Mouse (Mus musculus) lung, embryonic 14.5 days (tissue): ENCODE measurements around the gene Gm1604a. TPM values are rescaled to one million over a fixed set of nuclear protein-coding genes. Genes with fewer than 3 reads are reported as not detected.
"Not testable (repeated sequence)": the region's sequence is repeated elsewhere in the genome, so short reads cannot be mapped to it uniquely, and the experiment has no call there.

Source experiments
- ATAC-seq: fragments of 200-750 bp; cut with Nextera tagmentation; 2 replicates; pipeline ENCODE4 v1.8.0; 2017; ENCODE audit warnings: mild to moderate bottlenecking, moderate TSS enrichment, moderate library complexity; ENCODE audit not compliant: insufficient read depth
- DNase-seq: peaks from one replicate; pipeline ENCODE4 v3.0.0-alpha.2; 2015
- H3K27ac ChIP-seq: fragments of 300-500 bp; sonication (generic); 2 replicates; pipeline ENCODE4 v1.5.1; 2014; ENCODE audit warnings: low read depth, mild to moderate bottlenecking, moderate library complexity
- H3K27me3 ChIP-seq: fragments of 300-500 bp; sonication (generic); 2 replicates; pipeline ENCODE4 v1.6.1; 2014; ENCODE audit warnings: low read length, control low read depth; ENCODE audit not compliant: insufficient read depth
- H3K36me3 ChIP-seq: fragments of 300-500 bp; sonication (generic); 2 replicates; pipeline ENCODE4 v1.6.1; 2014; ENCODE audit warnings: control low read depth; ENCODE audit not compliant: insufficient read depth
- H3K4me1 ChIP-seq: fragments of 300-500 bp; sonication (generic); 2 replicates; pipeline ENCODE4 v1.6.1; 2014; ENCODE audit warnings: antibody characterized with exemption, control low read depth; ENCODE audit not compliant: insufficient read depth
- H3K4me2 ChIP-seq: fragments of 300-500 bp; sonication (generic); 2 replicates; pipeline ENCODE4 v1.6.1; 2014; ENCODE audit warnings: mild to moderate bottlenecking
- H3K4me3 ChIP-seq: fragments of 300-500 bp; sonication (generic); 2 replicates; pipeline ENCODE4 v1.5.1; 2014; ENCODE audit warnings: low read depth, low read length
- H3K9ac ChIP-seq: fragments of 300-500 bp; sonication (generic); 2 replicates; pipeline ENCODE4 v1.6.1; 2014
- H3K9me3 ChIP-seq: fragments of 300-500 bp; sonication (generic); 2 replicates; pipeline ENCODE4 v1.6.1; 2016; ENCODE audit warnings: low read depth, low read length, control low read depth
- WGBS: fragments of 180-500 bp; shearing (Covaris S2); extraction: QIAGEN DNeasy Blood & Tissue Kit; methylation state at CpG from one replicate; pipeline ENCODE4 v1.1.7; 2014; 5-methylcytosine and 5-hydroxymethylcytosine counted together
- polyA plus RNA-seq: library from polyadenylated mRNA; unstranded; fragments of >200 nt; fragmentation: Nextera tagmentation; extraction: Ambion mirVana; gene quantifications from 2 replicates; pipeline ENCODE4 v1.2.1, GENCODE M21; 2014

The Gm1604a gene
- polyA plus RNA-seq, 1 experiment from 2014 or later = not detected

DNA sequence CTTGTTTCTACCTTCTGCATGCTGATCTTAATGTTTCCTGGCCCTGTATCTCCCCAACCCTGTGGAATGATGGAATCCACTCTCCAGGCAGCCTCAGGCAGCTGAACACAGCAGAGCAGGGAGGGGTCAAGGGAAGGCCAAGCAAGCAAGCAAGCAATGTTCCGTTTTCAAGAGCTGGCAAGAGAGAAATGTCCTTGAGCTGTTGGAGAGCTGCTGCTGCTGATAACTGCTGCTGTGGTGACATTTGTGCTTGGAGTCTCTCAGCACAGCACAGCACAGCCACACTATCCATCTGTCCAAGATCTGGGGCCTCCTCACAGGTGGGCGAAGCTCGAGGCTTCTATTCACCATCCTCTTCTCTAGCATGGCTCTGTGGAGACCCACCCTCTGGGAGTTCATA, 22.0 kb upstream of the Gm1604a start:
- H3K4me3 ChIP-seq, H3K36me3 ChIP-seq, H3K9me3 ChIP-seq, H3K27me3 ChIP-seq, H3K4me2 ChIP-seq, DNase-seq, H3K27ac ChIP-seq, H3K9ac ChIP-seq, H3K4me1 ChIP-seq: not testable (repeated sequence)
- ATAC-seq = peak; percentile 52; the same call in 1 of the 2 replicates
- WGBS = no CpG with 5 or more reads among the region's 3 CpGs

DNA sequence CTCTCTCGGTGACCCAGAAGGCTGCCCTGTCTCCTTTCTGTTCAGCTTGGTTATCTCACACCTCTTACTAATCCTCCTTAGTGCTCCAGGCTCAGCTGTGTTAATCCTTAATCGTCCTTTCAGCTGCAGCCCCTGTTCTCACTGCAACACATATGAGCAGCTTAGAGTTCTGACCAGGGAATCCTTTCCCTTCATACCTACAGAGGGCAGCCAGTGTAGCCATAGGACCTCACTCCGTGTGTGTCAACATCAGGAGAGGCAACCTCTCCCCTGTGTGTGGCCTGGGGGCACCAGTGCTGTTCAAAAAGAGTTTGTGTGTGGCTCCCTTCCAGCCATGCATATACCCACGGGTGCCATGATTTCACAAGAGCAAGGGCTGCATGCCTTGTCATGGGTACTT, 19.7 kb upstream of the Gm1604a start:
- H3K4me2 ChIP-seq, H3K4me3 ChIP-seq, H3K27ac ChIP-seq, H3K27me3 ChIP-seq, H3K36me3 ChIP-seq, H3K9ac ChIP-seq, H3K4me1 ChIP-seq, H3K9me3 ChIP-seq, ATAC-seq, DNase-seq: not testable (repeated sequence)
- WGBS = 31% methylated on average over 2 of the region's 4 CpGs

DNA sequence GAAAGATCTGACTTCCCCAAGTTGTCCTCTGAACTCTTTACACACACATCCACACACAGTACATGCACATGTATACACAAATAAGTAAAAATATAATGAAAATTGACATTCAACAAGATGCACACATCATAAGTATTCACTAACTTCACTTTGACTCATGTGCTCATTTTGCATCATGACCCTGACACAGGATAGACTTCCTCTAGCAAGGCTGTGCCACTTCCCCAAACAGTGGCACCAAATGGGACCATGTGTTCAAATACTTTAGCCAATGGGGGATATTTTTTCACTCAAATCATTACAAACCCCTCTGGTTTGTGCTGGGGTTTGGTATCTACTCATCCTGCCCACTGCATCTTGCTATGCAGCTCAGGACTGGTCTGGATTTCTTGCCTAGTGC, 16.5 kb upstream of the Gm1604a start:
- H3K9ac ChIP-seq, H3K27me3 ChIP-seq, DNase-seq, H3K36me3 ChIP-seq, H3K4me3 ChIP-seq, H3K4me2 ChIP-seq, H3K9me3 ChIP-seq, H3K27ac ChIP-seq, ATAC-seq, H3K4me1 ChIP-seq: not testable (repeated sequence)

DNA sequence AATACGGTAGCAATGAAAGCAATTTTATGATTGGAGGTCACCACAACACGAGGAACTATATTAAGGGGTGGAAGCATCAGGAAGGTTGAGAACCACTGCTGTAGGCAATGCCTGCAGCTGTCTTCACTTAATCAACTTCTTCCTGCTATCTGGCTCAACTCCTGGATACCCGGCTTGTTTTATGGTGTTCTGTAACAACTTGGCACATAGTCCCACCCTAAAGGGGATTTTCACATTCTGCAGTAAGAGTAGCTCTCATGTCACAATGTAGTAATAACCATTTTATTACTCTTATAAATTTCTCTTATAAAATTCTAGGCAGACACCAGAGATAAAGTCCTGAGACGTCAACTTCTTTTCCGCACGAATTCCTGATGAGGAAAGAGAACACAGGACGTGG, 15.9 kb upstream of the Gm1604a start:
- ATAC-seq, H3K27me3 ChIP-seq, H3K4me2 ChIP-seq, H3K4me3 ChIP-seq, DNase-seq, H3K36me3 ChIP-seq, H3K27ac ChIP-seq, H3K9ac ChIP-seq, H3K4me1 ChIP-seq, H3K9me3 ChIP-seq: not testable (repeated sequence)
- no CpG with 5 or more reads among the region's 7 CpGs for WGBS

DNA sequence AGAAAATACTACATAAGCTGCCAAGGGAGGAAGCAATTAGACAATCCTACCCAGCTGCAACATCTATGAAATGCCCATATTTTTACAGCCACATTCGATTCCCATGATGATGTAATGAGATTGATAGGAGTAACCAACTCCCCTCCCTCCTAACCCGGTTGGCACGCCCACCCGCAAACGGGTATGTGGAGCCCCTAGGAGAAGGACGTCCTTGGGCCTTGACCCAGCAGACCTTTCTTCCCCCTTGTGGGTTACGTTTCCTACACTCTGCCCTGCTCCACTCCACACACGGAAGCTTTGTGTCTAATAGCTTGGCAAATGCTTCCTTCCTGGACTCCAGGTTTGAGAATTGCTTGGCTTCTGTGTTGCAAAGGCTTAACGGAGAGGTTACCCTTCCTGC, 15.5 kb upstream of the Gm1604a start:
- WGBS = 56% methylated on average over 4 of the region's 9 CpGs
- not testable (repeated sequence) for ATAC-seq, H3K9me3 ChIP-seq, H3K4me1 ChIP-seq, H3K27me3 ChIP-seq, H3K9ac ChIP-seq, H3K4me2 ChIP-seq, H3K27ac ChIP-seq, H3K36me3 ChIP-seq, H3K4me3 ChIP-seq
- peak; percentile 3 for DNase-seq

DNA sequence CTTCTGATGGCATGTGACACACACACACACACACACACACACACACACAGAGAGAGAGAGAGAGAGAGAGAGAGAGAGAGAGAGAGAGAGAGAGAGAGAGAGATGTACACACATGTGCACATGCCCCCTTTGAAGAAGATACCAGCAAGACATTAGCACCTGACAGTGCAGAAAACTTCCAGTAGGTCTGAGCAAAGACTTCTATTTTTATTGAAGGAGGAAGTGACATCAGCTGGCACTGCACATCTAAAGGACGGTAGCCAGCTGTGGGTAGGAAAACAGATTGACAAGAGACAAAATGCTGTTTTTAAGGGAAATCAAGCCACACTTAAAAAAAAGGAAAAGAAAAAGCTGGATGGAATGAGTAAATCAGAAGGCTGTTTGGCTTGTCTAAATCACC, 11.2 kb upstream of the Gm1604a start:
- no CpG with 5 or more reads among the region's 1 CpGs for WGBS
- DNase-seq, H3K4me2 ChIP-seq, H3K36me3 ChIP-seq, H3K4me1 ChIP-seq, H3K9me3 ChIP-seq, ATAC-seq, H3K27me3 ChIP-seq, H3K4me3 ChIP-seq, H3K27ac ChIP-seq, H3K9ac ChIP-seq: not testable (repeated sequence)

DNA sequence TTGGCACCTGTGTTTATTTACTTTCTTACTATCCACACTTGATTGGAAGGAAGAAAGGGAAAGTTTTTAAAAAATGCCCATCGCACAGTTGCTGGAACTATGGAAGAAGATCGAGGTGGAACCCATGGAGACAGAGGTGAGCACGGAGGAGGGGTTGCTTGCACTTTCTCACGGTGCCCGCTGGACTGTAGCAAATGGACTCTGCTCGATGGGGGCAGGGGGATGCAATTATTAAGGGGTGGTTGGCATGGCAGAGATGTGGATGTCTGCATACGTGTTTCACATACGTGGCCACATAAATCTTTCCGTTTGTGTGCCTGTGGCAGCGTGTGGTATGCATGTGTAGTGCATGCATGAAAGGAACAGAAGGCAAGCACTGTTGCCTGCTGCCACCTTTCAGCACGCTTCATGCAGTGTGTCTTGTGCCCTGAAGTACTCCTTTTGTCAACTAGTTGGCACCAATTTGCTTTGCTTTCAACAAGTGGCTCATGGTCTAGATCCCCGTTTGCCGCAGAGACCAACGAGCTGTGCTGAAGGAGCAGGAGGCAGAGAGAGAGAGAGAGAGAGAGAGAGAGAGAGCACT, 487 bp downstream of the Gm1604a start:
- not testable (repeated sequence) for H3K9ac ChIP-seq, H3K4me1 ChIP-seq, H3K27me3 ChIP-seq, H3K4me2 ChIP-seq, H3K4me3 ChIP-seq, H3K9me3 ChIP-seq, ATAC-seq, H3K36me3 ChIP-seq, H3K27ac ChIP-seq, DNase-seq
- WGBS = 57% methylated on average over 3 of the region's 14 CpGs

DNA sequence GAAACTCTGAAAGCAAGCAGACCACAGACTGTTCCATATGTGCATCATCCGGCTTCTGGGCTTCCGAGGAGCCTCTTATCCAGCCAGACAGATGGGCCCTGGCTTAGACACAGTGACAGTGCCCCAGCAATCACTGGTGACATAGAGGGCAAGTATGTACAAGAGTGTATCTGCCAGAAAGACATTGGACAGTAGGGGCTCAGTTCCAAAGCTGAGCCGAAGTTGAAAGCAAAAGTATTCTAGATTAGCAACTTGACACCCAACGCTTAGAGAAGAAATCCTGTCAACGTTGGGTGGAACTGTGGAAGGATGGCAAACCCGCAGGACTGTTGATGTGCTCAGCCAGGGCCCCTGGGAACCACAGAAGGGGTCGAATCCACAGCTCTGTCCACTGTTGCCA, 4.8 kb downstream of the Gm1604a start:
- not testable (repeated sequence) for H3K4me2 ChIP-seq, H3K27me3 ChIP-seq, H3K9me3 ChIP-seq, H3K9ac ChIP-seq, ATAC-seq, H3K36me3 ChIP-seq, DNase-seq, H3K4me3 ChIP-seq, H3K4me1 ChIP-seq, H3K27ac ChIP-seq
- 53% methylated on average over 5 of the region's 7 CpGs for WGBS

DNA sequence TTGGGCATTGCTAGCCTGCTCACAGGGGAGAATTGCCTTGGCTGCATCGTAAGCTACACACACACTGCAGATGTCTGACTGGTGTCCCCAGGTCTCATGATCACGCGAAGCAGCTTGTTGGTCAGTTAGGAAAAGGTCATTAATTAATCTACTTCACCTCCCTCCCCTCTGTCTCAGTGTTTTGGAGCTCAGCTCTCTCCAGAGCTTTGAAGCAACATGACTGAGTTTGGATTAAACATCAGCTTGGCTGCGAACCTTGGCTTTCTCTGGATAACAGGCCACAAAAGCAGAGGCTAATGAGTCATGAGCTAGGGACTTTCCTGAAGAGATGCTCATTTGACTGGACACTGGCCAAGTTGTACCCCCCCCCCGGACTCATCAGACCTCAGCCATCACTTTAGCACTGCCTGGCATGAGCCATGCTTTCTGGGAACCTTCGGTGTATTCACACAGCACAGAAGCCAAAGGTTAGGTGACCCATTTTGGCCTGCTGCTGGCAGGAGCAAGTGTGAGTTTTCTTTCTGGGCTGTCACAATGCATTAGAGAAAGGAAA, 5.3 kb downstream of the Gm1604a start:
- H3K27ac ChIP-seq, H3K4me3 ChIP-seq, H3K4me2 ChIP-seq, H3K27me3 ChIP-seq, DNase-seq, H3K36me3 ChIP-seq, ATAC-seq, H3K4me1 ChIP-seq, H3K9me3 ChIP-seq, H3K9ac ChIP-seq: not testable (repeated sequence)
- 53% methylated on average over 3 of the region's 6 CpGs for WGBS

DNA sequence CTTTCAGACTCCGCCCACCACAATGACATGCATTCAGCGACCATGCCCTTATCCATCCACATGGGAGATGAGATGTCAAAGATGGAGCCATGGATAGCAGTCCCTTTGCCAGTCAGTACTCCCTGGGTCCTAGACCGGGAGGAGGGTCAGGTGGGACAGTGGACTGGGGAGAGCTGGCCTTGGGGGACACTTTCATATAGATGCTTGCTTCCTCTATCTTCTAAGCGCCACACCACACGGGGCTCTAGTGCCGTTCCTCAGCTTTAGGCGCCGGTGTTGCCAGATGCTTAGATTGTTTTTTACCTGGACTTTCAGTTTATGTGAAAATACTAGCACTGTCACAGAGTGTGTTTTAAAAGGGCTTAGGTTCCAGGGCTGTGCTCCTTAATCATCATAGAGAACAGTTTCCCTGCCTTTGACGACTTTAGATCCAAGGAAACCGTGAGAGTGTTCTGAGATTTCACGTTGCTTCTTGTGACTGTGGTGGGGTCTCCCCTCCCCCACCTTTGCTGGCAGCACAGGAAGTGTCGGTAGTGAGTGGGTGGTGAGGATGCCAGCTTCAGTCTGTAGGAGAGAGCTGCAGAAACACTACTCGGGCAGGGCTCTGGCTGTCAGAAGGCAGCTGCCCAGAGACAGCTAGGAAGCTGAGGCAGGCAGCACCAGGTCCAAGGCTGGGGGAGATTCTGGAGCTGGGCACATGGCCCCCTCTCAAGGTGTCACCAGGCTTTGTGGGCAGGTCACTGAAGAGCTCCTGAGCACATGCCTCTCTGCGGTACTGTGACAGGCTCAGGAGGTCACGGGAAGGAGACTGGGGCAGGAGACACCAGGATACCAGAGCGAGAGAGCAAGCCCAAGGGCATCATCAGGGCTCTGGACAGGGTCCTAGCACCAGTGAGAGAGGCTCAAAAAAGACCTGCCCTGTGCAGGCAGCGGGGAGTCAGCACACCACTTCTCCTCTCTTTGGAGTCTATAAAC, 8.1 kb downstream of the Gm1604a start:
- DNase-seq, H3K27me3 ChIP-seq, H3K9ac ChIP-seq, H3K9me3 ChIP-seq, H3K4me1 ChIP-seq, H3K4me2 ChIP-seq, H3K27ac ChIP-seq, H3K36me3 ChIP-seq, ATAC-seq, H3K4me3 ChIP-seq: not testable (repeated sequence)
- WGBS = 50% methylated on average over 3 of the region's 17 CpGs
